Mouse (Mus musculus) kidney, postnatal 0 days (tissue): ENCODE results near the gene Irgm1. TPM values are rescaled to one million over a fixed set of nuclear protein-coding genes. Genes with fewer than 3 reads are reported as not detected.

Experiments
- ATAC-seq: fragments of 200-750 bp; cut with Nextera tagmentation; replicated peaks from 2 replicates; pipeline ENCODE4 v1.8.0; 2017; ENCODE audit warnings: low read depth, moderate number of reproducible peaks, moderate TSS enrichment, moderate library complexity; ENCODE audit not compliant: low FRiP score
- DNase-seq: peaks from one replicate; pipeline ENCODE4 v3.0.0-alpha.2; 2016; ENCODE audit warnings: low spot score
- H3K27ac ChIP-seq: fragments of 300-500 bp; sonication (generic); 2 replicates; pipeline ENCODE4 v1.5.1; 2014; ENCODE audit warnings: mild to moderate bottlenecking
- H3K27me3 ChIP-seq: fragments of 300-500 bp; sonication (generic); 2 replicates; pipeline ENCODE4 v1.6.1; 2014; ENCODE audit warnings: low read length, mixed read lengths; ENCODE audit not compliant: insufficient read depth
- H3K36me3 ChIP-seq: fragments of 300-500 bp; sonication (generic); 2 replicates; pipeline ENCODE4 v1.6.1; 2014; ENCODE audit warnings: low read length, mixed read lengths; ENCODE audit not compliant: insufficient read depth
- H3K4me1 ChIP-seq: fragments of 300-500 bp; sonication (generic); replicated peaks from 2 replicates; pipeline ENCODE4 v1.6.1; 2014; ENCODE audit warnings: antibody characterized with exemption, low read length, mixed read lengths; ENCODE audit not compliant: insufficient read depth
- H3K4me2 ChIP-seq: fragments of 300-500 bp; sonication (generic); 2 replicates; pipeline ENCODE4 v1.6.1; 2014; ENCODE audit warnings: mild to moderate bottlenecking, low read length, moderate library complexity, mixed read lengths
- H3K4me3 ChIP-seq: fragments of 300-500 bp; sonication (generic); replicated peaks from 2 replicates; pipeline ENCODE4 v1.5.1; 2014; ENCODE audit warnings: low read depth, low read length
- H3K9ac ChIP-seq: fragments of 300-500 bp; sonication (generic); 2 replicates; pipeline ENCODE4 v1.6.1; 2014; ENCODE audit warnings: low read depth, low read length
- H3K9me3 ChIP-seq: fragments of 300-500 bp; sonication (generic); replicated peaks from 2 replicates; pipeline ENCODE4 v1.6.1; 2016; ENCODE audit warnings: low read length, inconsistent platforms, mixed read lengths
- CTCF ChIP-seq: IDR thresholded peaks from 2 replicates; pipeline ENCODE4 v1.5.1; 2016; ENCODE audit warnings: antibody characterized with exemption, low read depth, mild to moderate bottlenecking, moderate library complexity
- WGBS: fragments of 180-500 bp; shearing (Covaris S2); extraction: QIAGEN DNeasy Blood & Tissue Kit; methylation state at CpG from one replicate; pipeline ENCODE4 v1.1.7; 2014; 5-methylcytosine and 5-hydroxymethylcytosine counted together
- polyA plus RNA-seq: library from polyadenylated mRNA; unstranded; fragments of >200 nt; fragmentation: Nextera tagmentation; extraction: Ambion mirVana; gene quantifications from 2 replicates; pipeline ENCODE4 v1.2.1, GENCODE M21; 2015

Irgm1 gene
- polyA plus RNA-seq, 1 experiment from 2014 or later: 32.0 TPM

DNA sequence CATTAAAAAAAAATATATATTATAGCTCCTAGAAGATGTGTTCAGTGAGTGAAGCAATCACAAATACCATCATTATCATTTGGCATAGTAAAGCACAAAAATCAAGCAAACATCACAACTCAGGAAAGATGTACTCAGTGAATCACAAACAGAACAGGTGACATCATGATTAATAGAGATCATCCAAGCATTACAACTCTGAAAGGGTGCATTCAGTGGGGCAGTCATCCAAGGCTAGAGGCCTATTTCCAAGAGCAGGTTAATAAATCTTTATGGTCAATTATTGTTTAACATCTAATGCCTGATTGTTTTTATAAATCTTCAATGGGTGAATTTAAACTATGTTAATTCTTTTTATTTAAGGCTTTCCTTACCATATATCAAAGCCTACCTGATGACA, 30.7 kb downstream of the Irgm1 start:
- Histone ChIP-seq H3K4me2 (no peak overlapping the region), H3K4me1 (peaks cover 15% of the 10 kb centered on the region; the same call in 1 of the 2 replicates), H3K9ac (no peak overlapping the region), H3K27ac (no peak overlapping the region), H3K9me3 (no peaks in the 10 kb centered on the region), H3K27me3 (no peaks in the 10 kb centered on the region), H3K4me3 (no peak overlapping the region), H3K36me3 (no peaks in the 10 kb centered on the region)
- DNase-seq (no peak), ATAC-seq (no peak)
- TF ChIP-seq CTCF: no peak

DNA sequence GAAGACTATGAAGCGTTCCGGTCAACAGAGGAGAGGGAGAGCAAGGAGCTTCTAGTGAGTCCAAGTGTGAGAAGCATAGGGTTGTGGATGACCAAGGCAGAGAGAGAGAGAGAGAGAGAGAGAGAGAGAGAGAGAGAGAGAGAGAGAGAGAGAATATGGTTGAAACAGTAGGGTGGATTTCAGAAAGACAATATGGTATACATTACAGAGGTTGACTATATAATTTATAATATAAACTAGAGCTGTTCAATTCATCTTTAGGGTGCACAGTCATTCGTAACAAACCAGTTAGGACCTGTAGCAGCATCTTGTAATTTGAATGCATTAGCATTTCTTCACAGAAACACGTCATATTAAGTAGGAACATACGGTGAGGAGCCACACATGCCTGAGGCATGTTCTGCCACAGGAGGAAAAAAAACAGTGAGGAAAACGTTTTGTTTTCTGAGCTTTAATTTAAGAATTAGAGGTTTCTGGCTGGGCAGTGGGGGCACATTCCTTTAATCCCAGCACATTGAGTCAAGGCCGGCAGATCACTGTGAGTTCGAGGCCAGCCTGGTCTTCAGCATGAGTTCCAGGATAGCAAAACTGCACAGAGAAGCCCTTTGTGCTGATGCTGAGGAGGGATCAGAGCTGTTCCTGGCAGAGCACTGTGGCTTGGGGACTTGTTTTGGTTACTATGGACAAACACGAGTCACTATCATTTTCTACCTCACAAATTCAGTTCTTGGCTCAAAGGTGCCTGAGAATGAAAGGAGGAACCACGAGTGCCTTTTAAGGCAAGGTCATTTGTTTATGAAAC, 32.4 kb downstream of the Irgm1 start:
- no peak for TF ChIP-seq CTCF
- Histone ChIP-seq H3K9me3 (no peaks in the 10 kb centered on the region), H3K4me2 (peak overlapping the region; percentile 89; the same call in 1 of the 2 replicates), H3K9ac (no peak overlapping the region), H3K36me3 (no peaks in the 10 kb centered on the region), H3K27me3 (no peaks in the 10 kb centered on the region), H3K4me3 (peak overlapping the region; percentile 70; the same call in 1 of the 2 replicates), H3K4me1 (peaks cover 15% of the 10 kb centered on the region; the same call in 1 of the 2 replicates), H3K27ac (no peak overlapping the region)
- DNase-seq (no peak), ATAC-seq (no peak)
- 73% methylated on average over 10 of the region's 10 CpGs for WGBS

DNA sequence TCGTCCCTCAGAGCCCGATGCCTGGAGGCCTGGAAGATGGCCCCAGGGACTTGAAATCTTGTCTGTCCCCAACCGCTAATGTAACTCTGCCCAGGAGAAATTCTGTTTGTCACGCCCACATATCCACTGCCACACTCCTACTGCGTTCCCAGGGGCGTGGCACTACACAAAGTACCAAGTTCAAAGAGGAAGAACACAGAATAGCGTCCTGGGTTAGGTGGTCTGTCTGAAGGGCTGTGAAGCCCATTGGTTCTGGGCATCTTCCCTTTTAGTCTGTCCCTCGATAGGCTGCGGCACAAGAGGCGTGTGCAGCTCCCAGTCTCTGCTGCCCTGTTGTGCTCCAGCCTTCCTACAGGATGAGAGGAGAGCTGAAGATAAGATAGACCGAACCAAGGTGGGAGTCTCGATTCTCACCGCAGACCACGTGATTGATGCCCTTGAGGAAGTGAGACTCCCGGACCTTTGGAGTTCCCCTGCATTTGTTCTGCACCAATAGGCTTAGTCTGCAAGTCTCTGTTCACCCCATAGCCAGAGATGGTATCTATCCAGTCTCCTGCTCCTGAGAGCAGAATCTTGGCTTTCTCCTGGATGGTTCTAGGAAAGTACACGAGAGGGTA, 33.2 kb downstream of the Irgm1 start:
- Histone ChIP-seq H3K4me1 (peaks cover 15% of the 10 kb centered on the region; the same call in 1 of the 2 replicates), H3K36me3 (no peaks in the 10 kb centered on the region), H3K9ac (peak overlapping the region; percentile 71), H3K27ac (peak overlapping the region; percentile 69), H3K27me3 (no peaks in the 10 kb centered on the region), H3K4me2 (peak overlapping the region; percentile 89), H3K9me3 (no peaks in the 10 kb centered on the region), H3K4me3 (peak overlapping the region; percentile 70)
- DNase-seq: peak; percentile 65
- 2% methylated on average over 16 of the region's 16 CpGs for WGBS
- peak; percentile 37 for ATAC-seq
- no peak for TF ChIP-seq CTCF

DNA sequence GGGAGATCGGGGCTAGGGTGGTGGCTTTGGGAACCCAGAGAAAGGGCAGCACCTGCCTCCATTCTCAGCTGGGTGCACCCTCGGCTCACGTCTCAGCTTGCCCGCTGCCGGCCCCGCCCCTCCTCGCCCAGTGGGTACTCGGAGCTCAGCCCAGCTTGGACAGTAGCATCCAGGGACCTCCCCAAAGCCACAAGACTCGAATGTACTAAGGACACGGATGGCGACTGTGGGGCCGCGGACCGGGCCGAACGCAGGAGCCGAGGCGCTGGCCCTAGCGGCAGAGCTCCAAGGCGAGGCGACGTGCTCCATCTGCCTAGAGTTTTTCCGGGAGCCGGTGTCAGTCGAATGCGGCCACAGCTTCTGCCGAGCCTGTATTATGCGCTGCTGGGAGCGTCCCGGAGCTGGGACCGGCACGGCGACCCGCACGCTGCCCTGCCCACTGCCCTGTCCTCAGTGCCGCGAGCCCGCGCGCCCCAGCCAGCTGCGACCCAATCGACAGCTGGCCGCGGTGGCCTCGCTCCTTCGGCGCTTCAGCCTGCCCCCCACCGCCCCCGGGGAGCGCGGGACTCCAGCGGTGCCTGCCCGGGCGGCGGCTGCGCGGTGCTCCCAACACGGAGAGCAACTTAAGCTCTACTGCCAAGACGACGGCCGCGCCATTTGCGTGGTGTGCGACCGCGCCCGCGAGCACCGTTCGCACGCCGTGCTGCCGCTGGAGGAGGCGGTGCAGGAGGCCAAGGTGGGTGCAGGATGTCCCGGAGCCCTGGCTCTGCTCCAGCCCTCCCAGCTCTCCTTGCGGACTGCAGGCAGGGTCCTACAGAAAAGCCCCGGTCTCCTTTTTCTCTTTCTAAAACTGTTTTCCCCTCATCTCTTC, 33.9 kb downstream of the Irgm1 start:
- 0% methylated on average over 65 of the region's 77 CpGs for WGBS
- ATAC-seq: 0 out of 2 replicates have a peak, but pooled peaks have one; percentile 16
- H3K27ac ChIP-seq: peak overlapping the region; percentile 69

DNA sequence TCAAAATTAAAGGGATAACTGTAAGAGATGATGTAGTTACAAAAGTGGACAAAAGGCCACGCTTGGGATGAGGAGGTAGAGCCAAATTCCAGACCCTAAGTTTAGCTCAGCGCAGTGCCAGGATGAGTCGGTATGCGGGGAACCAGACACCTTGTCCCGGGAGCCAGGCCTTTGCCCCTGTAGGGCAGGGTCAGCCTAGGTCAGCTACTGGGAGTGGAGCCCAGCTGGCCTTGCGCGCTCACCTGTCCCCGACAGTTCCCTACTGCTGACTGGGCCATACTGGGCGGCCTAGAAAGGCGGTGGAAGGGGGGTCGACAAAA, 34.5 kb downstream of the Irgm1 start:
- 0 out of 2 replicates have a peak, but pooled peaks have one; percentile 0 for ATAC-seq

More for the DNA sequence above, 33.9 kb downstream of the Irgm1 start:
- H3K4me3 ChIP-seq: peak overlapping the region; percentile 70
- peak overlapping the region; percentile 71 for H3K9ac ChIP-seq
- peaks cover 15% of the 10 kb centered on the region; the same call in 1 of the 2 replicates for H3K4me1 ChIP-seq
- no peaks in the 10 kb centered on the region for H3K27me3 ChIP-seq
- peak; percentile 18; the same call in 1 of the 2 replicates for TF ChIP-seq CTCF
- DNase-seq: peak; percentile 53
- peak overlapping the region; percentile 89 for H3K4me2 ChIP-seq
- no peaks in the 10 kb centered on the region for H3K9me3 ChIP-seq
- H3K36me3 ChIP-seq: no peaks in the 10 kb centered on the region

DNA sequence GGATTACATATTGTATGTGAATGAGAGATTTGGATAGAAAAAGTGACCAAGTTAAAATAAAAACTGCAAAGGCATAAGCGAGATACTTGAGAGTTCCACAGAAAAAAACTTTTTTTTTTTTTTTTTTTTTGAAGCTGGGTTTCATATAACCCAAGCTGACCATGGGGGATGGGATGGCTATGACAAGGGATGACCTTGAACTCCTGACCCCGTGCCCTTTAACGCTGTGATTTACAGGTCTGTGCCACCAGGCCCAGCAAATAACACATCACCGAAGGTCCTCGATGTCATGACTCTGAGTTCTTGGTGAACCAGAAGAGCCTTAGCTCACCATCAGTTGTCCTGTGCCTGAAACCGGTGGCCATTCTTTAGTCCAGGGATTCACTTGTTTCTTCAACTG, 35.6 kb downstream of the Irgm1 start:
- WGBS: 73% methylated on average over 6 of the region's 6 CpGs
- no peak for TF ChIP-seq CTCF
- no peak overlapping the region for H3K27ac ChIP-seq
- no peak overlapping the region for H3K9ac ChIP-seq
- no peaks in the 10 kb centered on the region for H3K9me3 ChIP-seq
- peaks cover 15% of the 10 kb centered on the region; the same call in 1 of the 2 replicates for H3K4me1 ChIP-seq
- ATAC-seq: no peak
- no peaks in the 10 kb centered on the region for H3K36me3 ChIP-seq
- H3K4me2 ChIP-seq: no peak overlapping the region
- no peak overlapping the region for H3K4me3 ChIP-seq
- H3K27me3 ChIP-seq: no peaks in the 10 kb centered on the region
- no peak for DNase-seq

More for the DNA sequence above, 34.5 kb downstream of the Irgm1 start:
- Histone ChIP-seq H3K36me3 (no peaks in the 10 kb centered on the region), H3K4me2 (peak overlapping the region; percentile 89), H3K9ac (peak overlapping the region; percentile 71; the same call in 1 of the 2 replicates), H3K27ac (no peak overlapping the region; the same call in 1 of the 2 replicates), H3K9me3 (no peaks in the 10 kb centered on the region), H3K4me1 (peaks cover 15% of the 10 kb centered on the region; the same call in 1 of the 2 replicates), H3K4me3 (peak overlapping the region; percentile 70), H3K27me3 (no peaks in the 10 kb centered on the region)
- WGBS: 16% methylated on average over 9 of the region's 11 CpGs
- DNase-seq: no peak
- TF ChIP-seq CTCF: no peak
